Mouse (Mus musculus) liver (tissue): ENCODE data around the gene Jakmip3.

Experiments used
- DNase-seq: peaks from one replicate; pipeline ENCODE4 v3.0.0-alpha.2; 2020; ENCODE audit warnings: mixed read lengths

Jakmip3 gene

DNA sequence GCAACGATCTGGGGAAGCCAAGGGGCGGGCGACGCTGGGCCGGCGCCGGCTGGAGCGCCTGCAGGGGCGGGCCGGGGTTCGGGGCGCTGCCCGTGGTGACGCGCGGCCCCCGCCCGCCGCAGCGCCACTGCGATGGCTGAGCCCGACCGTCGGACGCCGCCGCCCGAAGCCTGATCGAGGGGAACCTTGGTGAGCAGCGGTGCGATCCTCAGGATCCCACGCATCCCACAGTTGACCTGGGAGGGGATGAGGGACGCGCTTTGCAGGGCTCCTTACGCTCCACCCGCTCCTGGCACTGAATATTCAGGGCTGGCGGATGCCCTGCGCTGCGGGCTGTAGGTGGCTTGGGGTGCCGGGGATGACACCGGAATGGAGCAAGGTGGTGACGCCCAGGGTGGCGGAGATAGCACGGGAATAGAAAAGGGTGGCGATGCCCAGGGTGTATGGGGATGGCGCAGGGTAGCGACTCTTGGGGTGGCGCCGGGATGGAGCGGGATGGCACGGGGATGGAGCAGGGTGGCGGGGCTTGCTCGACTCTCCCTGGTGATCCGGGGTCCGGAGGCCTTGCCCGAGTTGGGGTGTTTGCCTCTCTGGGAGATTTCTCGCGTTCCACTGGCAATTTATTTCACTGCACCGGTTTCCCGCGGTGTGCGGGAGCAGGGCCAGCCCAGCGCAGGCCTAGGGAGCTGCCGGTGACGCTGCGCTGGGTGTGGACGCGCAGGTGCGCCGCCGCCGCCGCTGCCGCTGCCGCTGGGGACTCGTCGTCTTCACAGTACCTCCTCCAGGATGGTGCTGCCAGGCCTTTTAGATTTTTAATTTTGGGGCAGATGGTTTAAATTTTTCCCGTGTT is at the start of gene Jakmip3:
Jakmip3 (plus strand) TSS at position 119 of the 850 bp plus-strand sequence.
- DNase-seq, result no peak

DNA sequence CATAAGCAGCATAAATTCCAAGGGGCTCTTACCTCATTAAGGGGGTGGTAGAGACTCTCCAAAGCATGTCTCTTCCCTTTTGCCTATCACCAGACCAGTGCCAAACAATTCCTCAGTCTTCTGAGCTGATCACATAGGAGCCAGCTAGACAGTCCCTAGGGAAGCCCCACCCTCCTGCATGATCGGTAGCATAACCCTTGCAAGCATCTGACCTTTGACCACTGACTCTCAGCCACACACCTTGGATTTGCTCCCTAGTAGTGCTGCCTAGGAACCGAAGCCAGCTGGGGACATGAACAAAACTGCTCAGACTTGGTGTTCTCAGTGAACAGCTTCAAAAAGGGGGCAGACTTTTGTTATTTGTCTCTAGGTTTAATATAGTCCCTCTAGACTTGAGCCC is 42.4 kb upstream of the Jakmip3 start:
- DNase-seq, result no peak

DNA sequence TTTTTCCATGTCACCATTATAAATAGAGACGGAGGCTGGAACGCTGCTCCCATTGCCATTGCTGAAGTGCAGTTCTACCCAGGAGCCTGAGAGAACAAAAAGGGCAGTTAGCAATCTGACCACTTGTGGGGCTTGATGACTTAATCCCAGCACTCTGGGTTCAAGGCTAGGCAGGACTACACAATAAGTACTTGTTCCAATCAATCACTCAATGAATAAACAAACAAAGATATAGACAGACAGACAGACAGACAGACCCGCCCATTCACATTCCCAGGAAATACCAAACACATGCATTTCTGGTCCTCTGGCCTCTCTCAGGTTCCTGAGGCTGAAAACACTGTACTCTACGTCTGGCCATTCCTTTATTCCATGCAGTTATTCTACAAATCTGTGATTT is 41.8 kb upstream of the Jakmip3 start:
- DNase-seq, result no peak

DNA sequence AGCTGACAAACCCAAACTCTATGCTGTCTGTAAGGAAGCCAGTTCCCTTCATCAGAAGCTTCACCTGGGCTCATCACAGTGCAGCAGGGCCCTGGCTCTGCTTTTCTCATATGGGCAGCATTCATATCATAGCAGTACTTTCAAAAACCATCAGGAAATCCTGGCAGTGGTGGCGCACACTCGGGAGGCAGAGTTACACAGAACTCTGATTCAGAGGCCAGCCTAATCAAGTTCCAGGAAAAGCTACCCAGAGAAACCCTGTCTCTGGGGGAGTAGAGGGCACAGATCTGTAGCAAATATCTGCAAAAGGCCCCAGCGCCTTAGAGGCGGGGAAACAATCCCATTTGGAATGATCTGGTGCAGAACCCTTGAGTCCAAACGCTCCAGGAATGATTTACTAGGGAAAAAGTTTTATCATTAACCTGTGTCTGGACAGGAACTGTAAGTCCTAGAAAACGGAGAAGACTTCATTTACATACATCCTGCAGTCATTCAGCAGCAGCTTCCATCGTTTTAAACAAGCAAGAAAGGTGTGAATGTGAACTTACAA is 36.6 kb upstream of the Jakmip3 start:
- DNase-seq, result no peak

DNA sequence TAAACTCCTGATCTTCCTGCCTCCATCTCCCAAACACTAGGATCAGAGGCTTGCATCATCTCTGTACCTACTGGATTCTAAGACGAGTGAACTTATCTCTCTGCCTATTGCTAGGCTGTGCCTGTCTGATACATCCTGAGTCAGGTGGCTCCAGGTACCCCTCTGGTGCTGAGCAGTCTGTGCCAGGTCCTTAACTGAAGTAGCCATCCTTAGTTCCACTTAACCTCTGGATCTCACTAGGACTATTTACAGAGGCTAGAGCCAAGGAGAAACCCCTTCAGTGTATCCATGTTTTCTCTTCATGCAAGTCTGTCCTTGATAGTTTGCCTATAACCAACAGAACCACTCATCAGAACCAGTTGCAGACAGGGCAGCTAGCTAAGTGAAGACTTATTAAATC is 34.1 kb upstream of the Jakmip3 start:
- DNase-seq, result no peak

DNA sequence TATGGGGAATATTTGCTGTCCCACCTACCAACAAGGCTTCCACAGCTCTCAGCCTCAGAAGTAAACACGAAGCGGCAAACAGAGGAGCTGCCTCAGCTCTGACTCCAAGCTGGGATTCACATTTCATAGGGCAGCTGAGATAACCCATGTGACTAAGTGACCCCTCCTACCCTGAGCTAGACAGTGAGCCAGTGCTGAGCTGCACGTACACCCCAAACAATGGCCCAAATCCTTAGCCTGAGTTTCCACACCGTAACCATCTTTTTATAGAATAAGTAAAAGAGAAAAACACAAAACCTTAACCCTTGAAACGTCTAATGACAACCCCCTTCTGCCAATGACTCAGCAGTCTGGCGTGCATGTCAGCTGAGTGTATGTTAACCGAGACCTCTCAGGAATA is 33.5 kb upstream of the Jakmip3 start:
- DNase-seq, result peak; percentile 51

DNA sequence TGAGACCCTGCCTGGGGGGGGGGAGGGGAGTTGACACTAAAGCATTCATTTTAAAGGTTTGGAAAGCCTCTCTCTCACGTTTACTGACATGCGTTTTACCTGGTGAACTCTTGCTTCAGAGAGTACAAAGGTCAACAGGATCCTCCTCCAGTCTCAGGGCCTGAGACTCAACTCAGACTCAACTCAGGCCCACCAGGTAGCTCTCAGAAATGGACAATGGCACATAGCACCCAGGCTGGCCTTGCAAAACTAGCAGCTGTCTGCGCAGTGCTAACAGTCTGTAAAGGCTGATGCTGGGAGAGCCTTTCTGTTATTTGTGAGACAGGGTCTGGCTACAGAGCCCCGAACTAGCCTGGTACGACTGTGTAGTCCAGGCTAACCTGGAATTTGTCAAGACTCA is 32.6 kb upstream of the Jakmip3 start:
- no peak for DNase-seq

DNA sequence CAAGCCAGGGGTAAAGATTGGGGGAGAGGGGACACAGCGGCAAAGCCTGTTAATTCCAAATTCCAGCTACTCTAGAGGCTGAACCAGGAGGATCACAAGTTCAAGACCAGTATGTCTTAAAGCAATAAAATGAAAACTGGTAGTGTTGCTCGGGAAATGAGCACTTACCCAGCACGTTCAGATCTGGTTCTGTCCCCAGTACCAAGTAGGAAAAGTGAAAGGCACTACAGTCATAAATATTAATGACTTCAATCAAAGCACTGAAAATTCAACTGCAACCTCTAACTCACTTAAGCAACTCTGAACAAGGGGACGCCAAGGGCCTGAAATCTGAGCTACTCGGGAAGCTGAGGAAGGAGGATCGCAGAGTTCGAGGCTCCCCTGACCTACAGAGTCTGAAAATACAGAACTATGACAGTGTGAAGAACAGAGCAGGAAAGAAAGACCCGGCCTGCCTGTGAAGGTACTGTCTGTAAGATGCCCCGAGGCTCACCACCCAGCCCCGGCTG is 31.7 kb upstream of the Jakmip3 start:
- DNase-seq, result no peak

DNA sequence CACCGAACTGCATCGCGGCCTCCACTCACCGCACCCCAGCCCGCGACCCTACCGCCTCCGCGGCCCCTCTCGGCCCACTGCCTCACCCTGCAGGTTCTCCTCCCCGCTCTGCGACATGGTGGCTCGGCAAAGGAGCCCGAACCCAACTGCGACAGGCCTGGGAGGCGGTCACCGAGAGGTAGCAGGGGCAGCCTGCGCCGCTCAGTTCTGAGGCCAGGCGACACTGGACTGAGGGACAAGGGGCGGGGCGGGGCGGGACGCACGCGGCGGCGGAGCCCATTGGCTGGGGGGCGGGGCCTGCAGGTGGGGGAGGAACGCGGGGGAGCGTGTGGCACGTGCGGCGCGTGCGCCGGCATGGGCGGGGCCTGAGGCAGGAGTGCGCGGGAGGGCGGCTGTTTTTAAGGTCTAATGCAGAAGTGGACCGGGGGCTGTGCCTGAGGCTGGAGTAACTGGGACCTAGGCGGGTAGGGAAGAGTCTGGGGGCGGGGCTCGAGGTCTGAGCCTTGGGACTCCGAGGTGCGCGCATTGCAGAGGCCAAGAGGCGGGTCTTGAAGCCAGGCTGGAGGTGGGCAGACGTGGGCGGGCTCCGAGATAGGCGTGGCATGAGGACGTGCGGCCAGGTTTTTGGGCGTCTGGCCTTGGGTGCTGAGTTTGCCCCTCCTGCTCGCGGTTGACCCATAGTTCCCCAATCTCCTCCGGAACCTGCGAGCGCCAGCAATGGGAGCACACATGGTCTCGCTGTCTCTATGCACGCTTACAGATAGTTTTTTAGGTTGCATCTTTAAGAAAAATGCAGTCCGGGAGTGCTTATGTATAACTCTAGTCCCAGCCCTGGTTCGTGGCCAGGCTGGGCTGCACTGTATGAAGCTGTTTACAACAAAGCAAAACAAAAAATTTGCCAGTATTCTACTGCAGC is 31.0 kb upstream of the Jakmip3 start, which contains the start of gene Bnip3:
Bnip3 (minus strand) TSS at position 243 of the 916 bp plus-strand sequence.
- peak; percentile 96 for DNase-seq

DNA sequence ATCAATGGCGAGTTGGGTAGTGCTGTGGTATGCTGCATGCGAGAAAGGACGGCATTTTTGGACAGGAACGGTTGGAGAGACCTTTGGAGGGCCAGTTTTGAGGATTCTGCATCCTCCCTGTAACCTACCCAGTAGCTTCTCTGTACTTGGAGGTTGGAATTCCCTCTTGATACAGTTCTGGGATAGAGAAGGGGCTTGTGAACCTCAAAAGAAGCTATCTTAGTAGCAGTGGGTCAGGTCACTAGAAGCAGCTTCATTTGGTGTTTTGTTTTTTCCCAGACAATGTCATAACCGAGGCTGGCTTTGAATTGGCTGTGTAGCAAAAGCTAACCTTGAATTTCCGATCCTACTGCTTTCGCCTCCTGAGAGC is 30.4 kb upstream of the Jakmip3 start:
- DNase-seq, result no peak

DNA sequence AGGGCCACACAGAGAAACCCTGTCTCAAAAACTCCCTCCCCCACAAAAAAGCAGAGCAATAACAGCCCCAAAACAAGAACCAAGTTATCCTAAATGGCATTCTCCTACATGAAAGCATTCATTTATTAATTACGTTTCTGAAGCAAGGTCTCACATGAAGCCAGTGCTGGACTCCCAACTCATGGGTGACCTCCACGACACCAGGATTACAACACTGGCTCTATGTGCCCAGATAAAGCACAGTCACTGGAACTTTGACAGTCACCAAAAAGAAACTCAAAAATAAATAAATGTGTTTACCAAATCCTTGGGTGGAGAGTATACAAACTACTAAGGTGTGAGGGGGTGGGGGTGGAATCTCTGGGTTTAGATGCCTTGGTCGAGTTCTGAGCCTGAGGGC is 26.9 kb upstream of the Jakmip3 start:
- DNase-seq, result no peak

DNA sequence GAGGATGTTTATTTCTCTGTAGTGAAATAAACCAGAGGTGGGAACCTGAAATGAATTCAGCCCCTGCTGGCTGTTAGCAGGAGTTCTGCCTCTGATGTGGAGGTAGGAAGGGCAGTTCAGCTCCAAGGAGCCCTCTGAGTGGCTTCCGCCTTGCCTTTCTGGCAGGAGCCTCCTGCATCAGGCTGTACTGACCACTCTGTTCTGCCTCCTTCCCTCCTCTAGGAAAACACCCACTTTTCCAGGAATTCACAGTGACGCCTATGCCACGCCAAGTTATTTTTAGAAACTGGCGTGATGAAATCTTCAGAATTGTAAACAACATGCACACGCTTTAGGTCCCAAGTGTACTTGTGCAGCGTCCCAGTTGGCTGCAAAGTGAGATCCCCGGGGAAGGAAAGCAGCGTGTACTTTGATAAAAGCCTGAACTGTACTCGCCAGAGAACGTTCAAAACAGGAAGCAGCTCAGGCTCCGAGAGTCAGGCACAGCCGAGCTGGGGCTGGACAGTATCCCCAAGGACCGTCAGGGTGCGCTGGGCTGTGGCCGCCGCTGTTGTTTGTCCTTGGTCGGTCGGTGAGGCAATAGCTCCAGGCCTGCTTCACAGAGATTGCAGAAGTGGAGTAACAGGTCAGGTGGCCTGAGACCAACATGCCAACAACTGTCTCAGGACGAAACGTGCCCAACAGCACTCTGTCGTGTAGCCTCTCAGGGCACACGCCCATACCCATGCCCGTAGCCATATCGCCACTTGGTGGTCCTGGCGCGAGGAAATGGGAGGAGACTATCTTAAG is 21.2 kb upstream of the Jakmip3 start:
- DNase-seq, result peak; percentile 62

DNA sequence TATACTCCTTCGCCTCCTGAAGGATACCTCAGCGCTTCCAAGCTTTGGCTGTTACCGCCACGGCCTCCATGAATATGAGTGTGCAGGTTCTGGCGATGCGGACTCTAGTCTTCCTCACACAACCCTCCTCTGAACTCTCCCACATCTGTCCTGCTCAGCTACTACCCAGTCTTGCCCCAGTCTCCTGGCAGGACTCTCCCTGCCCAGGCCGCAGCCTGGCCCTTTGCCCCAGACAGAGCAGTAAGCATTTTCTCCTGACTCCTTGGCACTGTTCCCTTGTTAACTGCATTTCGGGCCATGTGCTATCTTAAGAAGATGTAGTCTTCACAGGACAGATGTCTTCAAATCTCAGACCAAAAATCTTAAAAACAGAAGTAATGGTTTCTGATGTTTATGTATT is 18.9 kb upstream of the Jakmip3 start:
- no peak for DNase-seq

DNA sequence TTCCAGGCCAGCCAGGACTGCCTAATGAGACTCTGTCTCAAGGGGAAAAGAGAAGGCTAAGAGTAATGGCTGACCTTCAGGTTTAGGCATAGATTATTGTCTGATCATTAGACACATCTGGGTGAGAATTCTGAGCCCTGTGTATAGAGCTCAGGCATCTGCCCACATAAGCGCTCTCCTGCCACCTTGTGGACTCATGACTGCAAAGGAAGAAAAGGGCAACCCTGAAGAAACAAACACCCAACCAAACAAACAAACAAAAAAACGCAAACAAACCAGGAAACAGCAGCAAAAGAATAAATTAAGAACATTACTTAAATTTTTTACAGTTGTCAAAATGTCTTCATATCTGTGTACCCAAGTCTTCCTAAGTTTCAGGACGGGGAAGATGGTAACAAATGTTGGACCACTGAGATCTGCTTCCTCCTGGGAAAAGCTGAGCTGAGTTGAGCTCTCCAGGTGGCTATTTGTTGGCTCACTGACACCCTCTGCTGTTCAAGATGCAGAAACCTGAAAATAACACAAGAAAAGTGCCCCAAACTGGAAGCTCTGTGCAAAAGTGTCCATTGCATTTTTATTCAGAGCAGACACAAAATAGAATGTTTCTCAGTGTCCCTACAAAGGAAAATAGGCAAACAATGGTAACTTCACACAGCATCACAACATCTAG is 16.6 kb upstream of the Jakmip3 start:
- peak; percentile 35 for DNase-seq

DNA sequence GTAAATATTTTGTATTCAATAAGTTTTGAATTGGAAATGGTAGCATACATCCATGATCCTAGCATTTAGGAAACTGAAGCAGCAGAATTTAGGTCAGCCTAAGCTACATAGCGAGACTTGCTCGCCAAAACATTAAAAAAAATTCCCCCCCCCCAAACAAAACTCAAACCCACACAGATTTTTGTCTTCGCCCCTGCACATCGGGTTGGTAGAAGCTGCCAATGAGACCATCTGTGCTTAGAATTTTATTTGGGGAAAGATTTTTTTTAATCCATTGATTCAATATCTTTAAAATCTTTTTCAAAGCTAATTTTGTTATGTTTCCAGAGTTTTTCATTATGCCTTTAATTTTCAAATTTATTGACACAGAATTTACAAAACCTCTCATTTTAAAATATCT is 12.1 kb upstream of the Jakmip3 start:
- no peak for DNase-seq

DNA sequence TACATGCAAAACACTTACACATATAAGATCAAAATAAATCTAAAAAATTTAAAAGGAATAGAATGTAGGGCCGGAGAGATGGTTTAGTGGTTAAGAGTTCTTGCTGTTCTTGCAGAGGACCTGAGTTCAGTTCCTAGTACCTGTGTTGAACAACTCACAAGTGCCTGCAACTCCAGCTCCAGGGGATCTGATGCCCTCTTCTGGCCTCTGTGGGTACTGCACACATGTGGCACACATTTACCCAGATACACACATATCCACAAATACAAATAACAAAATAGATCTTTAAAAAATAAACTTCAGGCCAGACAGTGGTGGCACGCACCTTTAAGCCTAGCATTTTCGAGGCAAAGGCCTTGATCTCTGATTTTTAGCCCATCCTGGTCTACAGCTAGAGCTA is 6.0 kb upstream of the Jakmip3 start:
- DNase-seq, result no peak

DNA sequence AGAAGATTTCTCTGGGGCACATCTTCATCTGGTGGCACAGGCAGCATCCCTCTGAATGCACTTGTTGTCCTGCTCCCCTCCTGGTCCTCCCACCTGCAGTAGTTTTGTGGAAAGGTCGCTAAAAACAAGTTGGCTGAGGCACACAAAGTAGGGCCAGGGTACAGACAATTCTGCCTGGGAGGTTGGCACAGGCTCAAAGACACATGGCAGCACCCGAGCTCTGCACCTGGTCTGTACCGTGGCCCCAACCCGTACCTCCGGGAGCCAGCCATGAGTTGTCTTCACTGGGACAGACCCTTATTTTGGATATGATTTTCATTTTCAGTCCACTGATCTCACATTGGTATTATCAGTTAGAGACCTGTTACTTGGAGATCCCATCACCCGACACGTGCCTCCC is 1.5 kb upstream of the Jakmip3 start:
- DNase-seq, result no peak

DNA sequence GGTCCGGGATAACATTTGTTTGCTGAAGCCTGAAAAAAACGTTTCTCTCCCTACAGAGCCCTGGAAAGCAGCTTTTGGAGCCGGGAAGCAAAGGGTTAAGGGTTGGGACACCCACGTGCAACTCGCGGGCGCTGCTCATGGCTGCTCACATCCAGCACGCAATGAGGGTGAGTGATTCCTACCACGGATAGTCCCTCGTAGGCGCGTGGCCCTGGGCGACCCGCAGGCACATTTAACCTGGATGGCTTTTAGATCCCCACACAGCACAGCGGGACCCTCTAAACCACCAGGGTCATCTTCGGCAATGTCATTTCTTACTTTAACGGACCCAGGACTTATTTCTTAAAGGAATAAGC is 296 bp upstream of the Jakmip3 start:
- no peak for DNase-seq

DNA sequence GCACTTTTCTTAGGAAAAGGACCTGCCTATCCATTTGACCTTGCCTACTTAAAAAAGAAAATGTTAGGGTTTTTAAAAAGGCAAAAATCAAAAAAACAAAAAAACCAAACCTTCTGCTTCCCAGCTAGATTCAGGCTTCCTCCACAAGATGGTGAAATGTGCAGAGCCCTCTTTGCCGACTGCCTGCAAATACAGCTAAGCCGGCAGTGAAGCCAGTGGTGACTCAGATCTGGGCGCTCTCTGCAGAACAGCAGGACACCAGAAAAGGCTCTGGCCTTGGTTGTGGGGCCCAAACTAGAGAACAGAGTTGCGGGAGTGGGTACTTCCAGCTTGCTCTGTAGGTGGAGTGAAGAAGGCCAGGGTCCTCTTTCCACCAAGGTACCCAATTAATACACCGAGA is 1.0 kb downstream of the Jakmip3 start:
- no peak for DNase-seq

DNA sequence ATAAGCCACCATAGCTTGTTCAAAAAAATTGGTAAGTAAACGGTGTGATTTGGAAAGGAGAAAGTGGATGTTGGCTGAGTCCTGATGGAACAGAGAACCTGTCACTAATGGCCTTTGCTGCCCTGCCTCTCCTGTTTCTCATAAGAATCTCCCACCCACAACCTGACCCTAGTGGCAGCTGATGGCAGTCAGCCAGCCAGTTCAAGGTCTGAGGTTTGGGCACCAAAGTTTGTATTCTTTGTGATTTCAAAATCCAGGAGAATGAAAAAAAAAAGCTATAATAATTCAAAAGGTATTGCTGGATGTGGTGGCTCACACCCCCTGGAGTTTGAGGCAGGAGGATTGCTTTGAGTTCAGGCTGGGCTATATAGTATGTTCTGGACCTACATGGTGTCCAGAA is 1.8 kb downstream of the Jakmip3 start:
- DNase-seq, result no peak

DNA sequence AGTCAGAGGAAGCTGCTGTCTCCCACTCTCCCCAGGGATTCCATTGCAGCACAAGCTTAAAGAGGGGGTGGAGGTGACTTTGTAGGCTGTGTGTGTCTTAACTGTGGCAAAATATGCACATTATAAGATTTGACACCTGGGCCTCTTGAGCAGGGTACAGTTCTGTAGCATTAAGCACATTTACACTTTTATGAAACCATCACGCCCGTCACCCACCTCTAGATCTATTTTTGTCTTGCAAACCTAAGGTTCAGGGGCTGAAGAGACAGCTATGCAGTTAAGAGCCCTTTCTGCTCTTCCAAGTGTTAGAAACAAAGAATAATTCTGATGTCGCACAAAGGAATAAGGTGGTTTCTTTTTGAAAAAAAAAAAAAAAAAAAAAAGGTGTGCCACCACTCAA is 5.1 kb downstream of the Jakmip3 start:
- no peak for DNase-seq

DNA sequence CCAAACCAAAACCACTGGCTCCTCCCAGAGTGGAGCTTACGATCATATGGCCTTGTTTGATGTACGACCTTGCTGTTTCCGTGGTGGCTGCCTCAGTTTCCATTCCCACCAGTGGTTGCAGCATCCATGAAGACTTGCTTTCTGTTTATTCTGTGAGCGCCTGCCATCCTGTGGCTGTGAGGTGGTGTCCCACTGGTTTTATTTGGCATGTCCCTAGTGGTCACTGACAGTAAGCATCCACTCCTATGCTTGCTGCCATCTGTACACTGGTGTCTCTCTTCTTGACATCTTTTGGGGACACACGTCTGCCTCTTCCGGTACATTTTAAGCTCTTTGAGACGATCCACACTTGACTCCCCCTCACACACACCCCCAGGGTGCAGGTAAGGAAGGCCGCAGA is 7.2 kb downstream of the Jakmip3 start:
- DNase-seq, result no peak
